Mouse (Mus musculus) activated CD4-positive, CD25-positive, alpha-beta regulatory T cell, adult 9 weeks (primary cell): ENCODE data around the gene Ocel1. TPM values are rescaled to one million over a fixed set of nuclear protein-coding genes. Genes with fewer than 3 reads are reported as not detected.

Source experiments
- polyA plus RNA-seq: library from polyadenylated mRNA; unstranded; fragments of 100-300 nt; shearing (Covaris generic); gene quantifications from one replicate; pipeline ENCODE4 v1.2.1, GENCODE M21; 2017

Gene Ocel1
- polyA plus RNA-seq, result 5.9 TPM

GRCm38 (mm10) chr8:71371236-71371848, at the start of gene Ocel1:
Gene Ocel1, plus strand, starts transcription at chr8:71371298.

GRCm38 (mm10) chr8:71366771-71367528, 4.1 kb upstream of the Ocel1 start, which contains the start of gene Use1:
Gene Use1, plus strand, starts transcription at chr8:71366848.

GRCm38 (mm10) chr8:71381421-71381970, 10.4 kb downstream of the Ocel1 start, which contains the start of gene Nr2f6:
Gene Nr2f6, minus strand, starts transcription at chr8:71381960.

GRCm38 (mm10) chr8:71395629-71396028, 24.5 kb downstream of the Ocel1 start, which contains the start of gene Ushbp1:
Gene Ushbp1, minus strand, starts transcription at chr8:71395802.

GRCm38 (mm10) chr8:71396639-71397305, 25.7 kb downstream of the Ocel1 start, which contains the start of gene Babam1:
Gene Babam1, plus strand, starts transcription at chr8:71396861.

GRCm38 (mm10) chr8:71405401-71406098, 34.5 kb downstream of the Ocel1 start, which contains the start of gene Ankle1:
Gene Ankle1, plus strand, starts transcription at chr8:71406010.

Other genes starting within 250 kb of the Ocel1 start
- 37.5 TPM for gene Myo9b, start 98.6 kb upstream of the Ocel1 start, polyA plus RNA-seq
- gene Haus8, start 98.4 kb upstream of the Ocel1 start, polyA plus RNA-seq, result 36.9 TPM
- gene Use1, start 4.5 kb upstream of the Ocel1 start, polyA plus RNA-seq, result 167 TPM
- gene Nr2f6, start 10.7 kb downstream of the Ocel1 start, polyA plus RNA-seq, result 0.31 TPM
- gene Ushbp1, start 24.5 kb downstream of the Ocel1 start, polyA plus RNA-seq, result 0.06 TPM
- gene Babam1, start 25.6 kb downstream of the Ocel1 start, polyA plus RNA-seq, result 124 TPM
- gene Ankle1, start 34.7 kb downstream of the Ocel1 start, polyA plus RNA-seq, result 2.1 TPM
- gene Abhd8, start 92.4 kb downstream of the Ocel1 start, polyA plus RNA-seq, result 96.5 TPM
- gene Mrpl34, start 93.7 kb downstream of the Ocel1 start, polyA plus RNA-seq, result 99.9 TPM
- gene Dda1, start 97.9 kb downstream of the Ocel1 start, polyA plus RNA-seq, result 70.3 TPM
- gene Ano8, start 114.7 kb downstream of the Ocel1 start, polyA plus RNA-seq, result 0.12 TPM
- gene Gtpbp3, start 116.8 kb downstream of the Ocel1 start, polyA plus RNA-seq, result 6.3 TPM
- gene Plvap, start 140.5 kb downstream of the Ocel1 start, polyA plus RNA-seq, result 0.23 TPM
- gene Ccdc194, start 154.4 kb downstream of the Ocel1 start, polyA plus RNA-seq, result not detected
- 203 TPM for gene Bst2, start 166.2 kb downstream of the Ocel1 start, polyA plus RNA-seq
- gene Mvb12a, start 171.6 kb downstream of the Ocel1 start, polyA plus RNA-seq, result 102 TPM
- gene Tmem221, start 187.6 kb downstream of the Ocel1 start, polyA plus RNA-seq, result 0.39 TPM
- 0.16 TPM for gene Nxnl1, start 195.3 kb downstream of the Ocel1 start, polyA plus RNA-seq
- 11.9 TPM for gene Slc27a1, start 197.6 kb downstream of the Ocel1 start, polyA plus RNA-seq
- 26.4 TPM for gene Pgls, start 220.9 kb downstream of the Ocel1 start, polyA plus RNA-seq
- gene Fam129c, start 226.3 kb downstream of the Ocel1 start, polyA plus RNA-seq, result 7.1 TPM
- gene Colgalt1, start 239.7 kb downstream of the Ocel1 start, polyA plus RNA-seq, result 3.7 TPM